Mouse (Mus musculus) intestine, embryonic 14.5 days (tissue): ENCODE results near the gene Rab3gap1. TPM values are rescaled to one million over a fixed set of nuclear protein-coding genes. Genes with fewer than 3 reads are reported as not detected.

ENCODE experiments used
- ATAC-seq: fragments of 200-750 bp; cut with Nextera tagmentation; replicated peaks from 2 replicates; pipeline ENCODE4 v1.8.0; 2017; ENCODE audit warnings: low read depth, moderate number of reproducible peaks, moderate TSS enrichment, moderate library complexity; ENCODE audit not compliant: low FRiP score, low TSS enrichment
- DNase-seq: peaks from one replicate; pipeline ENCODE4 v3.0.0-alpha.2; 2018; ENCODE audit warnings: low spot score
- H3K27ac ChIP-seq: fragments of 300-500 bp; sonication (generic); 2 replicates; pipeline ENCODE4 v1.5.1; 2014; ENCODE audit warnings: low read depth, mild to moderate bottlenecking, control low read depth
- H3K27me3 ChIP-seq: fragments of 300-500 bp; sonication (generic); replicated peaks from 2 replicates; pipeline ENCODE4 v1.6.1; 2014; ENCODE audit warnings: low read length, control low read depth; ENCODE audit not compliant: control insufficient read depth, insufficient read depth
- H3K36me3 ChIP-seq: fragments of 300-500 bp; sonication (generic); 2 replicates; pipeline ENCODE4 v1.6.1; 2014; ENCODE audit warnings: low read length, control low read depth; ENCODE audit not compliant: control insufficient read depth, insufficient read depth
- H3K4me1 ChIP-seq: fragments of 300-500 bp; sonication (generic); replicated peaks from 2 replicates; pipeline ENCODE4 v1.6.1; 2014; ENCODE audit warnings: low read length, control low read depth, mixed read lengths; ENCODE audit not compliant: control insufficient read depth, insufficient read depth
- H3K4me2 ChIP-seq: fragments of 300-500 bp; sonication (generic); 2 replicates; pipeline ENCODE4 v1.6.1; 2014; ENCODE audit warnings: low read length
- H3K4me3 ChIP-seq: fragments of 300-500 bp; sonication (generic); 2 replicates; pipeline ENCODE4 v1.5.1; 2014; ENCODE audit warnings: low read depth, low read length, control low read depth, mixed read lengths
- H3K9ac ChIP-seq: fragments of 300-500 bp; sonication (generic); 2 replicates; pipeline ENCODE4 v1.6.1; 2014; ENCODE audit warnings: mild to moderate bottlenecking, low read length
- H3K9me3 ChIP-seq: fragments of 300-500 bp; sonication (generic); 2 replicates; pipeline ENCODE4 v1.6.1; 2016; ENCODE audit warnings: low read length, control low read depth; ENCODE audit not compliant: control insufficient read depth
- WGBS: fragments of 180-500 bp; shearing (Covaris S2); extraction: QIAGEN DNeasy Blood & Tissue Kit; methylation state at CpG from one replicate; pipeline ENCODE4 v1.1.7; 2014; 5-methylcytosine and 5-hydroxymethylcytosine counted together
- polyA plus RNA-seq: library from polyadenylated mRNA; unstranded; fragments of >200 nt; fragmentation: Nextera tagmentation; extraction: Ambion mirVana; gene quantifications from 2 replicates; pipeline ENCODE4 v1.2.1, GENCODE M21; 2014

Rab3gap1 gene
- polyA plus RNA-seq, 1 experiment from 2014 or later = 22.8 TPM

GRCm38 (mm10) chr1:127980911-127981559 is 112.5 kb downstream of the Rab3gap1 start:
- H3K27ac ChIP-seq = no peak overlapping the region

GRCm38 (mm10) chr1:127982268-127982667 is 113.7 kb downstream of the Rab3gap1 start:
- 85% methylated on average over 3 of the region's 3 CpGs for WGBS

More at GRCm38 (mm10) chr1:127980911-127981559, 112.5 kb downstream of the Rab3gap1 start:
- Histone ChIP-seq H3K9me3 (no peaks in the 10 kb centered on the region), H3K4me1 (no peaks in the 10 kb centered on the region), H3K36me3 (no peaks in the 10 kb centered on the region), H3K27me3 (no peaks in the 10 kb centered on the region), H3K9ac (no peak overlapping the region), H3K4me2 (no peak overlapping the region), H3K4me3 (no peak overlapping the region)
- 71% methylated on average over 2 of the region's 2 CpGs for WGBS
- DNase-seq (no peak), ATAC-seq (no peak)

GRCm38 (mm10) chr1:127983274-127983993 is 114.9 kb downstream of the Rab3gap1 start:
- Histone ChIP-seq H3K4me1 (no peaks in the 10 kb centered on the region), H3K4me3 (no peak overlapping the region), H3K4me2 (no peak overlapping the region), H3K36me3 (no peaks in the 10 kb centered on the region), H3K9ac (no peak overlapping the region), H3K27me3 (no peaks in the 10 kb centered on the region), H3K27ac (no peak overlapping the region), H3K9me3 (no peaks in the 10 kb centered on the region)
- 76% methylated on average over 5 of the region's 5 CpGs for WGBS
- ATAC-seq = peak; percentile 56; the same call in 1 of the 2 replicates
- DNase-seq = no peak

More at GRCm38 (mm10) chr1:127982268-127982667, 113.7 kb downstream of the Rab3gap1 start:
- no peak for DNase-seq
- no peak for ATAC-seq
- Histone ChIP-seq H3K4me3 (no peak overlapping the region), H3K27me3 (no peaks in the 10 kb centered on the region), H3K27ac (no peak overlapping the region), H3K4me2 (no peak overlapping the region), H3K9ac (no peak overlapping the region), H3K36me3 (no peaks in the 10 kb centered on the region), H3K4me1 (no peaks in the 10 kb centered on the region), H3K9me3 (no peaks in the 10 kb centered on the region)

- Histone ChIP-seq H3K27me3 (no peaks in the 10 kb centered on the region), H3K4me1 (no peaks in the 10 kb centered on the region), H3K27ac (peak overlapping the region; percentile 3; the same call in 1 of the 2 replicates), H3K9me3 (no peaks in the 10 kb centered on the region), H3K36me3 (no peaks in the 10 kb centered on the region), H3K9ac (no peak overlapping the region), H3K4me3 (no peak overlapping the region), H3K4me2 (no peak overlapping the region)
- 23% methylated on average over 3 of the region's 3 CpGs for WGBS
- ATAC-seq (no peak), DNase-seq (no peak)
Measured at GRCm38 (mm10) chr1:127985391-127985790, 116.8 kb downstream of the Rab3gap1 start.

GRCm38 (mm10) chr1:127988246-127988645 is 119.7 kb downstream of the Rab3gap1 start:
- Histone ChIP-seq H3K4me2 (no peak overlapping the region), H3K36me3 (no peaks in the 10 kb centered on the region), H3K9ac (no peak overlapping the region), H3K4me1 (no peaks in the 10 kb centered on the region), H3K27ac (no peak overlapping the region), H3K9me3 (no peaks in the 10 kb centered on the region), H3K4me3 (no peak overlapping the region), H3K27me3 (no peaks in the 10 kb centered on the region)
- ATAC-seq = no peak
- no peak for DNase-seq
- 77% methylated on average over 3 of the region's 3 CpGs for whole genome bisulfite sequencing

- no peaks in the 10 kb centered on the region for H3K9me3 ChIP-seq
- no peak for DNase-seq
- H3K9ac ChIP-seq = no peak overlapping the region
- H3K36me3 ChIP-seq = no peaks in the 10 kb centered on the region
- no peak overlapping the region for H3K4me3 ChIP-seq
- H3K4me1 ChIP-seq = no peaks in the 10 kb centered on the region
- no peaks in the 10 kb centered on the region for H3K27me3 ChIP-seq
- ATAC-seq = no peak
- H3K27ac ChIP-seq = no peak overlapping the region
- 78% methylated on average over 4 of the region's 4 CpGs for whole genome bisulfite sequencing
- H3K4me2 ChIP-seq = no peak overlapping the region
Measured at GRCm38 (mm10) chr1:127989387-127989786, 120.8 kb downstream of the Rab3gap1 start.

- peak; percentile 50; the same call in 1 of the 2 replicates for ATAC-seq
Measured at GRCm38 (mm10) chr1:127989876-127990731, 121.5 kb downstream of the Rab3gap1 start.

More at GRCm38 (mm10) chr1:127989876-127990731, 121.5 kb downstream of the Rab3gap1 start:
- Histone ChIP-seq H3K4me3 (no peak overlapping the region), H3K9me3 (no peaks in the 10 kb centered on the region), H3K36me3 (no peaks in the 10 kb centered on the region), H3K27ac (no peak overlapping the region), H3K4me1 (no peaks in the 10 kb centered on the region), H3K27me3 (no peaks in the 10 kb centered on the region), H3K4me2 (no peak overlapping the region), H3K9ac (no peak overlapping the region)
- no peak for DNase-seq
- 67% methylated on average over 9 of the region's 9 CpGs for WGBS
